Mouse (Mus musculus): Measurements from ENCODE around the gene Fermt2. TPM values are rescaled to one million over a fixed set of nuclear protein-coding genes. Genes with fewer than 3 reads are reported as not detected.
"Not testable (repeated sequence)": the region's sequence is repeated elsewhere in the genome, so short reads cannot be mapped to it uniquely, and the experiment has no call there.

The Fermt2 gene
- polyA plus RNA-seq, 1 experiment, result 91.3 TPM

DNA sequence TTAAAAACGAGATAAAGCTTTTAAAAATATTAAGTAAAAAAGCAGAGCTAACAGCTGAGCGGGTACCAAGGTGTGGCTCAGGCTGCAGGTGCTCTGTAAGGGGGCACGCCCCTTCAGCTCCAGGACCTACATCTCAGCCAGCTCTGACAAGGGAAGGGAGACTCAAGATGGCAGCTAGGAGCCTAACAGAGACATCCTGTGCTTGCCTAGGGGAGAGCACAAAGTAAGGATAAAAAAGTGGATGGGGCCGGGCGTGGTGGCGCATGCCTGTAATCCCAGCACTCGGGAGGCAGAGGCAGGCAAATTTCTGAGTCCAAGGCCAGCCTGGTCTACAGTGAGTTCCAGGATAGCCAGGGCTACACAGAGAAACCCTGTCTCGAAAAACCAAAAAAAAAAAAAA, 63.5 kb downstream of the Fermt2 start:
- not testable (repeated sequence) for DNase-seq (ENCODE audit: extremely low spot score in 1 of 2, low spot score in 1 of 2)

- no peak for DNase-seq (ENCODE audit: extremely low spot score in 1 of 2, low spot score in 1 of 2)
Observed at GRCm38 (mm10) chr14:45464036-45465035, 65.6 kb downstream of the Fermt2 start.

DNA sequence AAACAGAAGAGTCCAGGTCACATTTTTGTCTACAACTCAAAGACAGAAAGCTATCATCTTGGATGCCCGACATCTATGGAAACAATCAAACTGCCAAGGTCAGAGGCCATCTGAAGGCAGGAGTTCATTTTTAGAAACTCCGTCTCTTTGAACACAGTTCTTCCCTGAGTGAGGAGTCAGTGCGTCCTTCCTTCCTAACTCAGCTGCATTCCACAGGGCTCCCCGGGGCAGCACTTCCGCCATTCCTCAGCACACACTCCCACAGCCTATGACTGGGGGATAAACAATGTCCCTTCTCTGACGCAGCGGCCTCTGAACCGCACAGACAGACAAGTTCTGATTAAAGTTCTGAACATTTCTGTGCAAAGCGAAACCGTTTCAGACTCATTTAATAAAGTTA, 66.3 kb downstream of the Fermt2 start:
- DNase-seq (ENCODE audit: extremely low spot score in 1 of 2, low spot score in 1 of 2), result no peak

GRCm38 (mm10) chr14:45462875-45463475, 66.9 kb downstream of the Fermt2 start:
- DNase-seq (ENCODE audit: extremely low spot score in 1 of 2, low spot score in 1 of 2), result no peak

GRCm38 (mm10) chr14:45462374-45462773, 67.5 kb downstream of the Fermt2 start:
- DNase-seq (ENCODE audit: extremely low spot score in 1 of 2, low spot score in 1 of 2), result peak in 1 of 2 experiments; percentile 41

GRCm38 (mm10) chr14:45461945-45462344, 68.0 kb downstream of the Fermt2 start:
- DNase-seq (ENCODE audit: extremely low spot score in 1 of 2, low spot score in 1 of 2), result no peak

- DNase-seq (ENCODE audit: extremely low spot score in 1 of 2, low spot score in 1 of 2), result no peak
Observed at GRCm38 (mm10) chr14:45460491-45460890, 69.4 kb downstream of the Fermt2 start.

- DNase-seq (ENCODE audit: extremely low spot score in 1 of 2, low spot score in 1 of 2), result no peak
Observed at GRCm38 (mm10) chr14:45459877-45460276, 70.0 kb downstream of the Fermt2 start.

DNA sequence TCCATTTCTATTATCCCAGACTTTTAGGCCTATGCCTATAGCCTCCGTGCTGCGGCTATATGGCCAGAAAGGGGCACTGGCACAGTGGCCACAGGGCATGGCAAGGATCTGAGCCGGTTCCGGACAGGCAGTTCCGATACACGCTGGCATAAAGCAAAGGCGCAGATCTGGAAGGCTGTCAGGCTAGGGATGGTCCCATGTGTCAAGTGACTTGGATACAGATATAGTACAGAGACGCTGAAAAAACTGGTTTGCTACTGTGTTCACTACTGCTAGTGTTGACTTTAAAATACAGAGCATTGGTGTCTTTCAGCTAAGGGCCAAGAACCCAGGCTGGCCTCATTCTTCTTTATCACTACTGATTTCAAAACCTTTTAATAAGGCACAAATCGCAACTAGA, 72.9 kb downstream of the Fermt2 start:
- no peak for DNase-seq (ENCODE audit: extremely low spot score in 1 of 2, low spot score in 1 of 2)

- no peak for DNase-seq (ENCODE audit: extremely low spot score in 1 of 2, low spot score in 1 of 2)
Observed at GRCm38 (mm10) chr14:45456502-45456846, 73.4 kb downstream of the Fermt2 start.

DNA sequence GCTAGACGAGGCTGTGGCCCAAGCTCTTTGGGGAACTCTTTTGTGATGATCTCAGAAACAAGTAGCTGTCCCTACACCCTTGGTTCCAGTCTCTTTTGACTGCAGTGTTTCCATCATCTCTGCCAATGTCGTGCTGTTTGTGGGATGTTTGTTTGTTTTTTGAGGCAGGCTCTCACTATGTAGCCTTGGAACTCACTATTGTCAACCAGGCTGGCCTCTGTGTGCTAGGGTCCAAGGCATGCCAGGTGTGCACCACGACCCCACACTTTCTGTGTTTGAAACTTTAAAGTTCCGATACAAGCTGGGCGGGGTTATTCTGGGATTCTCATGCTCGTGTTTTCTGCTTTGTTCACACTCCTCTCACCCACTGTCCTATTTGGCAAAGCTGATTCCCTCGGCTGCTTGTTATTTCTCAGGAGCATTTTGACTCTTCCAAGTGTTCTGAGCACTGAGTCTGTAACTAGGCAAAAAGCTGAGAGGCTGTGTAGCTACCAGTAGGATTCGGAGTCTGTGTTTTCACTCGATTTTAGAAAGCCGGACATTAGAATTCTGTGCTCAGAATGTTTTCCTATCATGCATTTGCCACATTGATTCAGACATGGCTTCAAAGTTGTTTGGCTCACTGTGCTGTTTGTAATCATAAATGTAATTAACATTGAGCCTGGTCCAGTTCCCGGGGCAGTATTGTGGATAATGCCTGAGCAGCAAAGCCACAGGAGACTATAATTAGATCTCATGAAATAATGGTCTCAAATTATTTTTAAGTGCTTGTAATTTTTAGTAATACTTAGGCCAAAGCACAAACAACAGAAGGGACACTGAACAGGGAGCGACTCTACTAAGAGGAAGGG, 74.0 kb downstream of the Fermt2 start:
- DNase-seq (ENCODE audit: extremely low spot score in 1 of 2, low spot score in 1 of 2), result peak in 1 of 2 experiments; percentile 60

- no peak for DNase-seq (ENCODE audit: extremely low spot score in 1 of 2, low spot score in 1 of 2)
Observed at GRCm38 (mm10) chr14:45453538-45454233, 76.2 kb downstream of the Fermt2 start.

DNA sequence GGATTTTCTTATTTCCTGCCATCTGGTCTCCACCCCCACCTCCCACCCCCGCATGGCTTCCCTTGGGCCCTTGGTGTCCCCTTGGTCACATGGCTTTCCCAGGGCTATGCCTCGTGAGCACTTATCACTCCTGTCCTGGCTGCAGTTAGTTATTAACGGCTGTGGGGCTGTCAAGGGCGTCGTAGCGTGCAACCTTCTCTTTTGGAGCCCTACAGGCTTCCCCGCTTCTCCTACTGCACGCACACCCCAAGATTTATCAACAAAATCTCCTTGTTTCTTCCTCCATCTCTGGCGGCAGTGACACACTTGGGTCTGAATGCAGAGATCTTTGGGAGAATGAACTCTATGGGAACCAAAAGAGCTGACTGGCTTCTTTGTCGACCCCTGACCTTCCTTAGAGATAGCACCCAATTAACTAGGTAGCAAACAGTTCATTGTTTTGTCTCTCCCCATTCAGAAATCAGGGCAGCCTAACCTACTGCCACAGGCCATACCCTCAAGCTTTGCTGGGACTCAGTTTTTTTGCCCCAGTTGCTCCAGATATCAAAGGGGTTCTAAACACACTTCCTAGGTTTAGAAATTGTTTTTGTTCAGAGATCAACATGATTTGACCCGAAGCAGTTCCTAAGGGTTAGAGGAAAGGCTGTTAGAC, 76.9 kb downstream of the Fermt2 start:
- DNase-seq (ENCODE audit: extremely low spot score in 1 of 2, low spot score in 1 of 2), result no peak

DNA sequence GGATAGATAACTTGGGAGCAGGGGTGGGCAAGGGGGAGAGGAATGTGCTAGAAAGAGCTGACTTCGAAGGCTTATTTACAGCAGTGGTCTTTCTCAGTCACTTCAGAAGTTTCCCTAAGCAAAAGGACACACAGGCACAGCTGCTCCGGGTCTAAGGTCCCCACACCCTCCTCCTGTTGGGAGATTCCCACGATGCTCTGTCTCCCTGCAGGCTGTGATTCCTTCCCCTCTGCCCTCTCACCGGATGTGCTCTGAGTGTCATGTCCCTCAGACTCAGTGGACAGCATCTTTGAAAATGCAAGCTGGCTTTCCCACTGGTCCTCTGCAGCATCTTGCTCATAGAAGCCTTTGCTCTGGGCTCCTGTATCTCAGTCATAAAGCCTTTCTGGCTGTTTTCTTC, 77.8 kb downstream of the Fermt2 start:
- DNase-seq (ENCODE audit: extremely low spot score in 1 of 2, low spot score in 1 of 2), result no peak

DNA sequence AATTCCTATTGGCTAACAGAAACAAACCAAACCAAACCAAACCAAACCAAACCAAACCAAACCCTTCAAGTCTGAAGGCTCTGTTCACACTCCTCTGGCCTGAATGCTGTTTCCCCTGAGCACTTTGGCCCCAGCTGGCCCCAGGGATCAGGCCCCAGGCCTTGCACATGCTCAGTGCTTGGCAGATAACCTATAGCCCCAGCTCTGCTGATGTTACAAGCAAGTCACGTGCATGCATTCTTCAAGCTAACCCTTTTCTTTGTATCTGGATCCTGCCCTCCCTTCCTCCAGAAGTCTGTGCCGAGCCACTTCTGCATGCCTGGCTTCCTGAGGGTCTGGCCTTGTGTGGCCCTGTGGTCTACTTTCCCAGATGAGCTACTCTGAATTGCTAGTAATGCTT, 78.8 kb downstream of the Fermt2 start:
- DNase-seq (ENCODE audit: extremely low spot score in 1 of 2, low spot score in 1 of 2), result no peak

- no peak for DNase-seq (ENCODE audit: extremely low spot score in 1 of 2, low spot score in 1 of 2)
Observed at GRCm38 (mm10) chr14:45446777-45447176, 83.1 kb downstream of the Fermt2 start.

GRCm38 (mm10) chr14:45445445-45445844, 84.5 kb downstream of the Fermt2 start:
- DNase-seq (ENCODE audit: extremely low spot score in 1 of 2, low spot score in 1 of 2), result no peak

DNA sequence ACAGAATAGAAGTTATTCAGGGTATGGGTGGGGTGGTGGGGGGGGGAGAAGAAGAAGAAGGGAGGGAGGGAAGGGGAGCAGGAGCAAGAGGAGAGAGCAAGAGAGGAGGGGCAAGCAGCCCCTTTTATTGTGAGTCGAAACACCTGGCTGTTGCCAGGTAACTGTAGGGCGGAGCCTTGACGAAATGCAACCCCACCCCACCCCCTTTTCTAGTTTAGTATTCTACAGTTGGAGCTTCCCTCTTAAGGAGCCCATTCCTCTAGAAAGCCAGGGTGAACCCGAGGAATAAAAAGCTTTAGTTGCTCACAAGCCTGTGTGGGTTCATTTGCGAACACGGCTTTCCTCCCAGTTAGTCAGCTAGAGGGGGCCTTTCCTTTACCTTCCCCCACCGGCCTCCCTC, 85.0 kb downstream of the Fermt2 start:
- DNase-seq (ENCODE audit: extremely low spot score in 1 of 2, low spot score in 1 of 2), result no peak

DNA sequence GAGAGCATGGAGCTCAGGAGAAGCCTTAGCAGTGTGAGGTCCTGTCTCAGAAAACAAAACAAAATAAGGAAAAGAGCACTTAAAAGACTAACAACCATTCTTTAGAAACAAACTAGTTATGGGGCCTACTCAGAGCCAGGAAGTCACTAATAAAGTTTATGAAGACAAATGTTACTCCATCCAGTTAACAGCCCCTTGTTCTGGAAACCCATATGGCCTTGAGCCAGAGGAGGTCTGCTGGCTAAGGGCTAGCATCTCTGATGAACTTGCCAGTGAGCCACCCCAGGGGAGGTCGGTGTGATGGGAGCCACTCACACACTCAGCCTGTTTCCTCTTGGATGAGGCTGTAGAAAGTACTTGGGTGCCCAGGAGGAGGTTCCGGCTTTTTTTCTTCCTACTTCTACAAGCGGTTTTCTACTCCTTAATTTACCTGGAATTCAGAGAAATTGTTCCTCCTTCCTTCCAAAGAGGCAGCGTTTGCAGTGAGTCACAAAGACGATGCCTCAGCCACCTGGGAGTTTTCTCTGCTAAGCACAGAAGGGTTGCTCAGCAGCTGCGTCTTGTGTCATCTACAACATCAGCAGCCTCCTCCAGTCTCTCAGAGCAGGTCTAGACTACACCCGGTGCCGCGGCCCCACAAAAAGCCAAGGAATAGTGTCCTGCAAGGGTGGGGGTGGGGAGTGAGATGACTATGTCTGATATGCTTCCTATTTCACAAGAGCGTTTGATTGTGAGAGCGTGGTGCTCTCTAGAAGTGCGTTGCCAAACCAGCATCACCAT, 86.9 kb downstream of the Fermt2 start:
- peak in 1 of 2 experiments; percentile 23 for DNase-seq (ENCODE audit: extremely low spot score in 1 of 2, low spot score in 1 of 2)

All from frontal cortex, adult 2 months (tissue).